ENCODE assay signal across 8 mouse cellular contexts in the genomic region with DNA sequence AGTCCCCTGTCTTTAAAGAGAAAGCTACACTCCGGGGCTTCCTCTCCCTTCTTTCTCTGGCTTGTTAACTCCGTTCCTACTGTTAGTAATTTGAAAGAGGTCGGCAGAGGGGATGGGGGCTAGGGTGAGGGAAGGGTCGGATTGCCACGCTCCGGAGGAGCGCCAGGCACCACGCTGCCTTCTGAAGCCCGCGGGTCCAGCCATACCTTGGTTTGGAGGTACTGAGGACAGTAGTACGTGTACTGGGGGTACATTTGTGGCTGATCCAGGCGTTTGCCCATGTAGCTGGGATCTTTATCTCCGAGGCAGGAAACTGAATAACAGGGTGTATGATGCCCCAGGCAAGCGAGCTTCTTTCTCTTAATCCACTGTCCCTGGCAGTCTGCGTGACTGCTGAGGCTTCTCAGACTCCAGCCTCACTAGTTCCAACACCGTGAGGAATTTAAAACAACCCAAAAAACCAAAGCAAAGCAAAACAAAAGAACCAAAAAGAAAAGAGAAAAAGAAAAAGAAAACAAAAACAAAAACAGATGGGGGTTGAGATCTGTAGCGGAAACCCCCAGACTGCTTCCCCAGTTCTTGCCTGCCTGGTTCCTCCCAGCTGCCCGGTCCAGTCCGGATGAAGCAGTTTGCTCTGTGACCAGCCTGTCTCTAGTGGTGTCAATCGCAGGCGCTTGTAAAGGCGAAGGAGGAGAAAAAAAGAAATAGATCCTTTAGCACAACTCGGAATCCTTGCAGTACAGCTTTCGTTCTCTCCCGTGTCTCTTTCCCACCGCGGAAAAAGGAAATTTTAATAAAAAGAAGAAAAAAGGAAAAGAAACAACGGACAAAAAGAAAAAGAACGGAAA.
A peak's percentile ranks its signal among the peaks of the same experiment; 100 is the strongest.
DNase-seq lines count a peak whose midpoint lies in the region; ATAC-seq and TF ChIP-seq lines count a peak whose summit lies in the region.

No protein-coding gene starts in this region.

- H3K27me3 ChIP-seq in hindbrain, embryonic 13.5 days, result no peaks in the 10 kb centered on the region
- no peaks in the 10 kb centered on the region for H3K27me3 ChIP-seq in neural tube, embryonic 11.5 days (ENCODE audit: control insufficient read depth, insufficient read depth, low read length)

- peak overlapping the region; percentile 80 for H3K4me3 ChIP-seq in embryonic fibroblast, embryonic 13.5 days (ENCODE audit: insufficient read depth, low read length)
- peak overlapping the region; percentile 62 for H3K4me3 ChIP-seq in hindbrain, embryonic 13.5 days
- peak overlapping the region; percentile 56 for H3K4me3 ChIP-seq in neural tube, embryonic 11.5 days (ENCODE audit: low read depth, low read length)

- TF ChIP-seq CTCF in embryonic fibroblast, embryonic 13.5 days (IDR thresholded peaks at IDR 0.05; ENCODE audit: borderline replicate concordance, insufficient read depth, low read length), result no peak

- no peaks in the 10 kb centered on the region for H3K9me3 ChIP-seq in hindbrain, embryonic 13.5 days
- H3K9me3 ChIP-seq in neural tube, embryonic 11.5 days (ENCODE audit: control insufficient read depth, low read length), result no peaks in the 10 kb centered on the region

- no peaks in the 10 kb centered on the region for H3K36me3 ChIP-seq in hindbrain, embryonic 13.5 days
- H3K36me3 ChIP-seq in neural tube, embryonic 11.5 days (ENCODE audit: control insufficient read depth, insufficient read depth, low read length), result no peaks in the 10 kb centered on the region

- peak overlapping the region; percentile 80 for H3K9ac ChIP-seq in hindbrain, embryonic 13.5 days
- H3K9ac ChIP-seq in neural tube, embryonic 11.5 days (ENCODE audit: low read length), result peak overlapping the region; percentile 75

- under 1% methylated on average over 29 of the region's 29 CpGs for WGBS in hindbrain, embryonic 13.5 days
- under 1% methylated on average over 29 of the region's 29 CpGs for WGBS in neural tube, embryonic 11.5 days

- ATAC-seq in hindbrain, embryonic 13.5 days (ENCODE audit: low FRiP score), result 0 out of 2 replicates have a peak, but pooled peaks have one; percentile 55
- ATAC-seq in neural tube, embryonic 11.5 days (ENCODE audit: insufficient read depth, low FRiP score, low TSS enrichment), result peak; percentile 58

- H3K27ac ChIP-seq in embryonic fibroblast, embryonic 13.5 days (ENCODE audit: insufficient read depth, low read length), result peak overlapping the region; percentile 93
- peak overlapping the region; percentile 88 for H3K27ac ChIP-seq in hindbrain, embryonic 13.5 days
- peak overlapping the region; percentile 53 for H3K27ac ChIP-seq in neural tube, embryonic 11.5 days (ENCODE audit: low read depth, low read length)

- peak; percentile 48; the same call in 1 of the 2 replicates for TF ChIP-seq POLR2A in embryonic fibroblast, embryonic 13.5 days (IDR thresholded peaks at IDR 0.05; ENCODE audit: low read depth, low read length)

- peak; percentile 93 for DNase-seq in heart, adult 11 months
- DNase-seq in heart, adult 9 months (ENCODE audit: low spot score in 2 of 2), result no peak
- DNase-seq in R1 (ENCODE audit: low read depth, low spot score) (peak; percentile 17), liver (peak; percentile 22)
- peak; percentile 65 for DNase-seq in neural tube, embryonic 11.5 days (ENCODE audit: low spot score)
- DNase-seq in layer of hippocampus, adult 9-11 months, result no peak

- peak overlapping the region; percentile 71 for H3K4me2 ChIP-seq in hindbrain, embryonic 13.5 days
- peak overlapping the region; percentile 82 for H3K4me2 ChIP-seq in neural tube, embryonic 11.5 days (ENCODE audit: low read depth)

- H3K4me1 ChIP-seq in embryonic fibroblast, embryonic 13.5 days (ENCODE audit: control insufficient read depth, insufficient read depth, low read length), result peaks cover 9% of the 10 kb centered on the region
- H3K4me1 ChIP-seq in hindbrain, embryonic 13.5 days (replicated peaks), result peaks cover 49% of the 10 kb centered on the region
- H3K4me1 ChIP-seq in neural tube, embryonic 11.5 days (ENCODE audit: control insufficient read depth, insufficient read depth, low read length), result peaks cover 8% of the 10 kb centered on the region; the same call in 1 of the 2 replicates

Comparison
In these comparisons a context has a peak if more than half of its experiments do, and no peak if none do; other contexts are left out.
1. DNase-seq: peak in heart, adult 11 months (single experiment), R1 (single experiment), liver (single experiment) and neural tube, embryonic 11.5 days (single experiment); none in heart, adult 9 months (0 of 2) and layer of hippocampus, adult 9-11 months (single experiment).
2. Peak in every context shown above with its lines, with median percentiles within 50 percentile points of each other: H3K27ac ChIP-seq and H3K4me3 ChIP-seq.